Mouse (Mus musculus) embryonic facial prominence, embryonic 13.5 days (tissue): ENCODE measurements around the gene Spint5. TPM values are rescaled to one million over a fixed set of nuclear protein-coding genes. Genes with fewer than 3 reads are reported as not detected.

Experiments used
- ATAC-seq: fragments of 200-750 bp; cut with Nextera tagmentation; 2 replicates; pipeline ENCODE4 v1.8.0; 2017; ENCODE audit warnings: low read depth; ENCODE audit not compliant: insufficient number of reproducible peaks, insufficient read depth, low FRiP score, low TSS enrichment
- H3K27ac ChIP-seq: fragments of 300-500 bp; sonication (generic); 2 replicates; pipeline ENCODE4 v1.5.1; 2015; ENCODE audit warnings: moderate library complexity, mild to moderate bottlenecking, inconsistent platforms
- H3K27me3 ChIP-seq: fragments of 300-500 bp; sonication (generic); 2 replicates; pipeline ENCODE4 v1.6.1; 2015; ENCODE audit warnings: mild to moderate bottlenecking, inconsistent platforms
- H3K36me3 ChIP-seq: fragments of 300-500 bp; sonication (generic); 2 replicates; pipeline ENCODE4 v1.6.1; 2015; ENCODE audit warnings: mild to moderate bottlenecking, inconsistent platforms
- H3K4me1 ChIP-seq: fragments of 300-500 bp; sonication (generic); 2 replicates; pipeline ENCODE4 v1.6.1; 2015; ENCODE audit warnings: inconsistent platforms
- H3K4me2 ChIP-seq: fragments of 300-500 bp; sonication (generic); 2 replicates; pipeline ENCODE4 v1.6.1; 2015; ENCODE audit warnings: moderate library complexity, mild to moderate bottlenecking, inconsistent platforms
- H3K4me3 ChIP-seq: fragments of 300-500 bp; sonication (generic); 2 replicates; pipeline ENCODE4 v1.5.1; 2015; ENCODE audit warnings: mild to moderate bottlenecking, inconsistent platforms
- H3K9ac ChIP-seq: fragments of 300-500 bp; sonication (generic); 2 replicates; pipeline ENCODE4 v1.6.1; 2015; ENCODE audit warnings: mild to moderate bottlenecking, inconsistent platforms
- H3K9me3 ChIP-seq: fragments of 300-500 bp; sonication (generic); 2 replicates; pipeline ENCODE4 v1.6.1; 2016; ENCODE audit warnings: inconsistent platforms
- WGBS: fragments of 180-500 bp; shearing (Covaris S2); methylation state at CpG from one replicate; pipeline ENCODE4 v1.1.7; 2015; ENCODE audit warnings: mixed read lengths; 5-methylcytosine and 5-hydroxymethylcytosine counted together
- polyA plus RNA-seq: library from polyadenylated mRNA; unstranded; fragments of >200 nt; fragmentation: Nextera tagmentation; extraction: Ambion mirVana; gene quantifications from 2 replicates; pipeline ENCODE4 v1.2.1, GENCODE M21; 2015

Spint5 gene
- polyA plus RNA-seq, 1 experiment from 2014 or later, result not detected

DNA sequence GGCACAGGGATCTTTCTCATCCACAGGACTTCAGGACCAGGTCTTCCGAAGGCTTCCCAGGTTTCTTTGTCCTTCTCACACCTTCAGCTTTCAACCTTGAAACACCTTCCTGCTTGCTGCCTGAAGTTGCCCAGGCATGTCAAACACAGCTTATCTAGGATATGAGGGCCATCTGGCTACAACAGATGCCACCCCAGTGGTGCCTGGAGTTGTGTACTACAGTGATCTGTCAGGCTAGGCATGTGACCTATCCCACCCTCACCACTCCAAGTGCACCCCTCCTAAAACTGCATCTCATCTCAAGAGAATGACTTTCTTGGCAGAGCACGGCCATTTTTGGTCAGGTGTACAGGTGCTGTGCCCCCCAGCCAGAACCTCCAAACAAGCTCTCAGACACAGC, 46.4 kb downstream of the Spint5 start:
- no peaks in the 10 kb centered on the region for H3K9me3 ChIP-seq
- H3K4me3 ChIP-seq, result no peak overlapping the region
- no peak for ATAC-seq
- no peak overlapping the region for H3K4me2 ChIP-seq
- H3K36me3 ChIP-seq, result peaks cover 89% of the 10 kb centered on the region
- no peaks in the 10 kb centered on the region for H3K4me1 ChIP-seq
- no peak overlapping the region for H3K9ac ChIP-seq
- WGBS, result 98% methylated on average over 2 of the region's 2 CpGs
- no peak overlapping the region for H3K27ac ChIP-seq
- H3K27me3 ChIP-seq, result no peaks in the 10 kb centered on the region

- H3K27me3 ChIP-seq, result no peaks in the 10 kb centered on the region
Observed at GRCm38 (mm10) chr2:164761971-164762370, 46.9 kb downstream of the Spint5 start.

DNA sequence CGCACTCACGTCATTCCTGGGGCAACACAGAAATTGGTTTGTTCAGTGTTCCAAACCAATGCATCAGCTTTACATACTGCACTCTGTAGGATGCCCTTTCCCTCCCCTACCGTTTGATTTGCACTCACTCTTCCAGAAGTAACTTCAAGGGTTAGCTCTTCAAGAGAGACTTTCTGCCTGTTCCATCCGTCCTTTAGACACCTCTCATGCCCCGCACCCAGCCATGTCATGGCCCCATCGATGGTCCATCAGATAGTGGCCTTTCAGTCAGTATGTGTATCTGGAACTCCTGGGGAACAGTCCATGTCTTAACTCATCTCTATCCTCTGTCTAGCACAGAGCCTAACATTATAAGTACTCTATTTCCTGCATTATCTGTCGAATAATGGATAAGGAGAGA, 47.5 kb downstream of the Spint5 start:
- H3K9me3 ChIP-seq, result no peaks in the 10 kb centered on the region
- no peak overlapping the region for H3K4me3 ChIP-seq
- peaks cover 89% of the 10 kb centered on the region for H3K36me3 ChIP-seq
- WGBS, result 91% methylated on average over 7 of the region's 7 CpGs
- no peak overlapping the region for H3K4me2 ChIP-seq
- H3K9ac ChIP-seq, result no peak overlapping the region
- H3K27me3 ChIP-seq, result no peaks in the 10 kb centered on the region
- ATAC-seq, result no peak
- no peak overlapping the region for H3K27ac ChIP-seq
- no peaks in the 10 kb centered on the region for H3K4me1 ChIP-seq

More at GRCm38 (mm10) chr2:164761971-164762370, 46.9 kb downstream of the Spint5 start:
- H3K4me3 ChIP-seq, result no peak overlapping the region
- no peak overlapping the region for H3K9ac ChIP-seq
- no peaks in the 10 kb centered on the region for H3K9me3 ChIP-seq
- WGBS, result 94% methylated on average over 4 of the region's 4 CpGs
- no peak overlapping the region for H3K4me2 ChIP-seq
- no peak overlapping the region for H3K27ac ChIP-seq
- no peak for ATAC-seq
- no peaks in the 10 kb centered on the region for H3K4me1 ChIP-seq
- peaks cover 89% of the 10 kb centered on the region for H3K36me3 ChIP-seq

DNA sequence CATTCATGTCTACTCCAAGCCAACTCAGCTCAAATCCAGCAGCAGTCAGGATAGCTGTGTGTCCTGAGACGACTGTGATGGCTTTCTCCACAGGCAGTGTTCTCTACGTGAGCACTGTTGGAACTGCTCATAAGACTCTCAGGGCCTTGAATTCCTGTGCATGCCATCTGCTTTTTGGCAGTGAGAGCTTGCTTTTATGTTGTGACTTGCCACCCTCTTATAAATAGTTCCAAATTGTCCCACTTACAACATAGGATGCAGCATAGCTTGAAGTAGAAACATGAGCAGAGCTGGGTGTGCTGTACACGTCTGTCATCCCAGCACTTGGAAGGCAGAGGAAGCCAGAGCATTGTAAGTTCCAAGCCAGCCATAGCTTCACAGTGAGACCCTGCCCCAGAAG, 50.7 kb downstream of the Spint5 start:
- 70% methylated on average over 3 of the region's 3 CpGs for WGBS
- Histone ChIP-seq H3K4me1 (peaks cover 10% of the 10 kb centered on the region), H3K36me3 (peaks cover 64% of the 10 kb centered on the region), H3K27me3 (no peaks in the 10 kb centered on the region), H3K27ac (no peak overlapping the region), H3K4me2 (no peak overlapping the region), H3K4me3 (no peak overlapping the region), H3K9me3 (no peaks in the 10 kb centered on the region), H3K9ac (no peak overlapping the region)
- ATAC-seq, result no peak

Other genes starting within 250 kb of the Spint5 start
- gene Trp53tg5, start 241.6 kb upstream of the Spint5 start, polyA plus RNA-seq, result not detected in 2 replicates
- 2.1 and 3.0 TPM in 2 replicates for gene Dbndd2, start 229.2 kb upstream of the Spint5 start, polyA plus RNA-seq
- 49.6 and 52.6 TPM in 2 replicates for gene Pigt, start 217.8 kb upstream of the Spint5 start, polyA plus RNA-seq
- gene Wfdc2, start 152.9 kb upstream of the Spint5 start, polyA plus RNA-seq, result 46.5 and 53.4 TPM in 2 replicates
- not detected in 2 replicates for gene Spint3, start 141.8 kb upstream of the Spint5 start, polyA plus RNA-seq
- gene Wfdc6a, start 129.9 kb upstream of the Spint5 start, polyA plus RNA-seq, result 0.80 TPM in 1 of 2 replicates, not detected in the other
- gene Eppin, start 121.7 kb upstream of the Spint5 start, polyA plus RNA-seq, result not detected in 2 replicates
- not detected in 2 replicates for gene Wfdc6b, start 101.8 kb upstream of the Spint5 start, polyA plus RNA-seq
- gene Wfdc8, start 101.7 kb upstream of the Spint5 start, polyA plus RNA-seq, result not detected in 2 replicates
- not detected in 2 replicates for gene Wfdc16, start 76.5 kb upstream of the Spint5 start, polyA plus RNA-seq
- 0.89 TPM in 1 of 2 replicates, not detected in the other for gene Wfdc10, start 59.3 kb upstream of the Spint5 start, polyA plus RNA-seq
- not detected in 2 replicates for gene Wfdc9, start 58.7 kb upstream of the Spint5 start, polyA plus RNA-seq
- gene Wfdc11, start 41.2 kb upstream of the Spint5 start, polyA plus RNA-seq, result not detected in 2 replicates
- not detected in 2 replicates for gene Wfdc13, start 30.2 kb upstream of the Spint5 start, polyA plus RNA-seq
- not detected in 2 replicates for gene Spint4, start 16.8 kb upstream of the Spint5 start, polyA plus RNA-seq
- gene Wfdc3, start 30.6 kb downstream of the Spint5 start, polyA plus RNA-seq, result 0.58 and 0.93 TPM in 2 replicates
- gene Dnttip1, start 30.7 kb downstream of the Spint5 start, polyA plus RNA-seq, result 79.6 and 83.1 TPM in 2 replicates
- gene Ube2c, start 54.6 kb downstream of the Spint5 start, polyA plus RNA-seq, result 410 and 448 TPM in 2 replicates
- 16.7 and 17.2 TPM in 2 replicates for gene Tnnc2, start 64.7 kb downstream of the Spint5 start, polyA plus RNA-seq
- 23.4 and 25.0 TPM in 2 replicates for gene Snx21, start 70.5 kb downstream of the Spint5 start, polyA plus RNA-seq
- 18.4 and 19.5 TPM in 2 replicates for gene Acot8, start 89.6 kb downstream of the Spint5 start, polyA plus RNA-seq
- gene Zswim3, start 89.8 kb downstream of the Spint5 start, polyA plus RNA-seq, result 7.0 and 7.9 TPM in 2 replicates
- gene Zswim1, start 107.4 kb downstream of the Spint5 start, polyA plus RNA-seq, result 17.7 and 20.3 TPM in 2 replicates
- not detected in 2 replicates for gene Spata25, start 113.2 kb downstream of the Spint5 start, polyA plus RNA-seq
- gene Ctsa, start 117.6 kb downstream of the Spint5 start, polyA plus RNA-seq, result 129 and 139 TPM in 2 replicates
- 8.4 and 9.0 TPM in 2 replicates for gene Neurl2, start 118.2 kb downstream of the Spint5 start, polyA plus RNA-seq
- gene Pltp, start 142.4 kb downstream of the Spint5 start, polyA plus RNA-seq, result 67.4 and 69.8 TPM in 2 replicates
- 78.4 and 78.8 TPM in 2 replicates for gene Pcif1, start 164.0 kb downstream of the Spint5 start, polyA plus RNA-seq
- gene Zfp335, start 196.5 kb downstream of the Spint5 start, polyA plus RNA-seq, result 15.5 and 16.1 TPM in 2 replicates
- 16.6 and 23.8 TPM in 2 replicates for gene Mmp9, start 225.5 kb downstream of the Spint5 start, polyA plus RNA-seq
- 1.0 and 2.9 TPM in 2 replicates for gene Slc12a5, start 245.5 kb downstream of the Spint5 start, polyA plus RNA-seq